Mouse (Mus musculus): ENCODE results near the gene D8Ertd738e.

D8Ertd738e gene

GRCm38 (mm10) chr8:84235746-84236409 lies 13.6 kb downstream of the D8Ertd738e start:
- DNase-seq, result no peak

GRCm38 (mm10) chr8:84233055-84233454 lies 16.5 kb downstream of the D8Ertd738e start:
- no peak for DNase-seq

- DNase-seq, result no peak
Observed at GRCm38 (mm10) chr8:84230735-84231134, 18.8 kb downstream of the D8Ertd738e start.

- peak; percentile 54 for DNase-seq
Observed at GRCm38 (mm10) chr8:84223322-84224029, 26.0 kb downstream of the D8Ertd738e start.

- DNase-seq, result peak; percentile 81
Observed at GRCm38 (mm10) chr8:84222566-84223165, 26.9 kb downstream of the D8Ertd738e start.

GRCm38 (mm10) chr8:84220105-84220504 lies 29.4 kb downstream of the D8Ertd738e start:
- DNase-seq, result peak; percentile 66

GRCm38 (mm10) chr8:84218143-84218542 lies 31.4 kb downstream of the D8Ertd738e start:
- DNase-seq, result no peak

GRCm38 (mm10) chr8:84217206-84217605 lies 32.3 kb downstream of the D8Ertd738e start:
- DNase-seq, result no peak

- no peak for DNase-seq
Observed at GRCm38 (mm10) chr8:84213277-84213676, 36.2 kb downstream of the D8Ertd738e start.

GRCm38 (mm10) chr8:84211881-84212563 lies 37.5 kb downstream of the D8Ertd738e start:
- no peak for DNase-seq

- no peak for DNase-seq
Observed at GRCm38 (mm10) chr8:84211202-84211601, 38.3 kb downstream of the D8Ertd738e start.

- peak; percentile 70 for DNase-seq
Observed at GRCm38 (mm10) chr8:84210167-84210791, 39.2 kb downstream of the D8Ertd738e start.

GRCm38 (mm10) chr8:84208381-84209380 lies 40.8 kb downstream of the D8Ertd738e start:
- no peak for DNase-seq

- no peak for DNase-seq
Observed at GRCm38 (mm10) chr8:84207811-84208210, 41.7 kb downstream of the D8Ertd738e start.

- no peak for DNase-seq
Observed at GRCm38 (mm10) chr8:84206666-84207065, 42.9 kb downstream of the D8Ertd738e start.

- DNase-seq, result no peak
Observed at GRCm38 (mm10) chr8:84205073-84205472, 44.4 kb downstream of the D8Ertd738e start.

GRCm38 (mm10) chr8:84203975-84204772 lies 45.3 kb downstream of the D8Ertd738e start:
- DNase-seq, result peak; percentile 72

- DNase-seq, result peak; percentile 77
Observed at GRCm38 (mm10) chr8:84202938-84203917, 46.3 kb downstream of the D8Ertd738e start.

GRCm38 (mm10) chr8:84202466-84202865 lies 47.1 kb downstream of the D8Ertd738e start:
- no peak for DNase-seq
